ENCODE assay signal across 9 mouse cellular contexts in genomic region chr15:79110031-79110430, GRCm38 (mm10). TPM values are rescaled to one million over a fixed set of nuclear protein-coding genes. Genes with fewer than 3 reads are reported as not detected.
DNase-seq lines count a peak whose midpoint lies in the region; ATAC-seq and TF ChIP-seq lines count a peak whose summit lies in the region.
"Had no signal": no experiment of that assay in that cellular context is flagged by ENCODE, and none has a peak within 500 bp of the region (broad histone marks: within the 10 kb centered on the region; RNA-seq: fewer than 3 reads in every experiment).

No protein-coding gene starts in this region.

- no peak for TF ChIP-seq CTCF in C2C12 (IDR thresholded peaks at IDR 0.05; ENCODE audit: control insufficient read depth, insufficient read depth, insufficient read length)
- no peak for TF ChIP-seq CTCF in forebrain, postnatal 0 days (IDR thresholded peaks at IDR 0.05; ENCODE audit: low read depth)

- 19% methylated on average over 9 of the region's 9 CpGs for WGBS in forebrain, postnatal 0 days
- WGBS in liver, embryonic 16.5 days (ENCODE audit: insufficient replicate concordance): 16% methylated on average over 9 of the region's 9 CpGs

- peaks cover 12% of the 10 kb centered on the region for H3K79me3 ChIP-seq in C2C12 (ENCODE audit: low read depth)

- H3K27ac ChIP-seq in forebrain, postnatal 0 days (ENCODE audit: low read depth, low read length): no peak overlapping the region
- H3K27ac ChIP-seq in liver, embryonic 16.5 days (ENCODE audit: low read length): no peak overlapping the region

- peaks cover 30% of the 10 kb centered on the region for H3K27me3 ChIP-seq in erythroblast, embryonic 14.5 days (ENCODE audit: control insufficient read depth)
- H3K27me3 ChIP-seq in C2C12 (ENCODE audit: control insufficient read depth, insufficient read depth, insufficient read length): no peaks in the 10 kb centered on the region
- H3K27me3 ChIP-seq in forebrain, postnatal 0 days (ENCODE audit: insufficient read depth, low read length): no peaks in the 10 kb centered on the region
- H3K27me3 ChIP-seq in liver, embryonic 16.5 days (ENCODE audit: control insufficient read depth, insufficient read depth, low read depth, low read length): peaks cover 14% of the 10 kb centered on the region

- H3K79me2 ChIP-seq in C2C12 (ENCODE audit: control insufficient read depth, insufficient read depth): peaks cover 30% of the 10 kb centered on the region

- H3K36me3 ChIP-seq in erythroblast, embryonic 14.5 days (ENCODE audit: control insufficient read depth): peaks cover 7% of the 10 kb centered on the region; the same call in 1 of the 2 replicates
- H3K36me3 ChIP-seq in C2C12 (ENCODE audit: control insufficient read depth, insufficient read depth): peaks cover 4% of the 10 kb centered on the region
- 0 out of 2 replicates have a peak, but pooled peaks cover 7% of the 10 kb centered on the region for H3K36me3 ChIP-seq in forebrain, postnatal 0 days (ENCODE audit: insufficient read depth)
- H3K36me3 ChIP-seq in liver, embryonic 16.5 days (ENCODE audit: control insufficient read depth, insufficient read depth): no peaks in the 10 kb centered on the region

- peak overlapping the region; percentile 91 for H3K9ac ChIP-seq in forebrain, postnatal 0 days
- no peak overlapping the region for H3K9ac ChIP-seq in liver, embryonic 16.5 days (ENCODE audit: low read depth, low read length)

- peak overlapping the region; percentile 76 for H3ac ChIP-seq in C2C12 (ENCODE audit: control insufficient read depth, insufficient read length, low read depth)

- H3K4me1 ChIP-seq in erythroblast, embryonic 14.5 days (ENCODE audit: control insufficient read depth): peaks cover 44% of the 10 kb centered on the region
- peaks cover 22% of the 10 kb centered on the region; the same call in 1 of the 2 replicates for H3K4me1 ChIP-seq in forebrain, postnatal 0 days (ENCODE audit: insufficient read depth)
- peaks cover 34% of the 10 kb centered on the region for H3K4me1 ChIP-seq in liver, embryonic 16.5 days (ENCODE audit: control insufficient read depth, low read depth, low read length)

- peak overlapping the region; percentile 98 for H3K4me2 ChIP-seq in forebrain, postnatal 0 days (ENCODE audit: low read depth)
- H3K4me2 ChIP-seq in liver, embryonic 16.5 days (ENCODE audit: low read depth, low read length): peak overlapping the region; percentile 98

- no peaks in the 10 kb centered on the region for H3K9me3 ChIP-seq in erythroblast, embryonic 14.5 days (ENCODE audit: control insufficient read depth, low read length)
- H3K9me3 ChIP-seq in forebrain, postnatal 0 days (ENCODE audit: low read length): no peaks in the 10 kb centered on the region
- H3K9me3 ChIP-seq in liver, embryonic 16.5 days (replicated peaks; ENCODE audit: control insufficient read depth, low read length): no peaks in the 10 kb centered on the region

- ATAC-seq in erythroblast, adult 5-6 weeks (replicated peaks; ENCODE audit: low FRiP score, poor library complexity, severe bottlenecking): no peak
- ATAC-seq in forebrain, postnatal 0 days: no peak
- ATAC-seq in liver, embryonic 16.5 days (ENCODE audit: low read depth): no peak
- ATAC-seq in erythroid progenitor cell, adult 5-6 weeks (replicated peaks; ENCODE audit: low FRiP score, poor library complexity, severe bottlenecking): no peak

- peak overlapping the region; percentile 75 for H3K4me3 ChIP-seq in erythroblast, embryonic 14.5 days (replicated peaks)
- peak overlapping the region; percentile 75 for H3K4me3 ChIP-seq in C2C12 (ENCODE audit: insufficient read depth, poor library complexity, severe bottlenecking)
- peak overlapping the region; percentile 86 for H3K4me3 ChIP-seq in forebrain, postnatal 0 days (ENCODE audit: low read depth, low read length)
- H3K4me3 ChIP-seq in liver, embryonic 16.5 days (ENCODE audit: low read depth, low read length): peak overlapping the region; percentile 74

- no peak for DNase-seq in forebrain, postnatal 0 days
- DNase-seq in right cerebral cortex, adult 18-20 months: no peak
- no peak for DNase-seq in adrenal gland, postnatal 25 days
- DNase-seq: cerebellum, adult 8-10 months had no signal

TF ChIP-seq in C2C12, 6 proteins besides CTCF, POLR2A, EP300 and RAD21:
- TF ChIP-seq USF1 (IDR thresholded peaks at IDR 0.05; ENCODE audit: low read depth) (no peak), FOSL1 (IDR thresholded peaks at IDR 0.05; ENCODE audit: insufficient read depth, low read length, poor library complexity, severe bottlenecking) (no peak), CEBPB (IDR thresholded peaks at IDR 0.05; ENCODE audit: low read depth) (no peak), MYOD1 (IDR thresholded peaks at IDR 0.05; ENCODE audit: control insufficient read depth, insufficient read length, low read depth) (no peak), MYOG (IDR thresholded peaks at IDR 0.05; ENCODE audit: control insufficient read depth, extremely low read depth, insufficient read length) (no peak), MAX (IDR thresholded peaks at IDR 0.05) (no peak)

RNA-seq across cellular contexts. Expression of gene Micall1, which starts 1.3 kb away (rescaled TPM):
- polyA plus RNA-seq in erythroblast, embryonic 14.5 days (2012): 0.05 and 0.09 TPM in 2 replicates
- 0.77 and 1.9 TPM in 2 replicates for total RNA-seq in erythroblast, adult 5-6 weeks (2015; ENCODE audit: low replicate concordance)
- total RNA-seq in erythroblast, adult 5-6 weeks (2017; ENCODE audit: low replicate concordance): 0.68 and 0.98 TPM in 2 replicates
- 12.7 TPM for polyA plus RNA-seq in C2C12 (2012; fragmentation: generic; extraction: Trizol)
- total RNA-seq in forebrain, postnatal 0 days (2014; rRNA removed): 23.8 and 29.1 TPM in 2 replicates
- polyA plus RNA-seq in forebrain, postnatal 0 days (2015; fragmentation: Nextera tagmentation; extraction: Ambion mirVana): 7.2 and 8.0 TPM in 2 replicates
- polyA plus RNA-seq in liver, embryonic 16.5 days (2015; fragmentation: Nextera tagmentation; extraction: Ambion mirVana): 0.93 and 1.0 TPM in 2 replicates
- total RNA-seq in adrenal gland, postnatal 25 days (2021): 42.9 and 57.5 TPM in 2 replicates
- 0.72 TPM in 1 of 2 replicates, not detected in the other for total RNA-seq in erythroid progenitor cell, adult 5-6 weeks (2015; ENCODE audit: low replicate concordance)
- total RNA-seq in erythroid progenitor cell, adult 5-6 weeks (2017; ENCODE audit: low replicate concordance): 1.7 and 4.1 TPM in 2 replicates

RNA-seq across cellular contexts. Expression of gene Polr2f, which starts 30.8 kb away (rescaled TPM):
- 13.8 and 15.3 TPM in 2 replicates for polyA plus RNA-seq in erythroblast, embryonic 14.5 days (2012)
- 16.1 and 20.7 TPM in 2 replicates for total RNA-seq in erythroblast, adult 5-6 weeks (2015; ENCODE audit: low replicate concordance)
- 10.8 and 13.9 TPM in 2 replicates for total RNA-seq in erythroblast, adult 5-6 weeks (2017; ENCODE audit: low replicate concordance)
- polyA plus RNA-seq in C2C12 (2012; fragmentation: generic; extraction: Trizol): 436 TPM
- total RNA-seq in forebrain, postnatal 0 days (2014; rRNA removed): 48.6 and 111 TPM in 2 replicates
- polyA plus RNA-seq in forebrain, postnatal 0 days (2015; fragmentation: Nextera tagmentation; extraction: Ambion mirVana): 362 and 414 TPM in 2 replicates
- 120 and 121 TPM in 2 replicates for polyA plus RNA-seq in liver, embryonic 16.5 days (2015; fragmentation: Nextera tagmentation; extraction: Ambion mirVana)
- total RNA-seq in adrenal gland, postnatal 25 days (2021): 110 and 122 TPM in 2 replicates
- total RNA-seq in erythroid progenitor cell, adult 5-6 weeks (2015; ENCODE audit: low replicate concordance): 15.1 and 32.7 TPM in 2 replicates
- 17.0 and 20.3 TPM in 2 replicates for total RNA-seq in erythroid progenitor cell, adult 5-6 weeks (2017; ENCODE audit: low replicate concordance)

RNA-seq across cellular contexts. Expression of gene 1700088E04Rik, which starts 31.0 kb away (rescaled TPM):
- polyA plus RNA-seq in erythroblast, embryonic 14.5 days (2012): not detected in 2 replicates
- not detected in 2 replicates for total RNA-seq in erythroblast, adult 5-6 weeks (2015; ENCODE audit: low replicate concordance)
- not detected in 2 replicates for total RNA-seq in erythroblast, adult 5-6 weeks (2017; ENCODE audit: low replicate concordance)
- polyA plus RNA-seq in C2C12 (2012; fragmentation: generic; extraction: Trizol): 5.6 TPM
- total RNA-seq in forebrain, postnatal 0 days (2014; rRNA removed): 11.8 and 15.2 TPM in 2 replicates
- 19.3 and 23.7 TPM in 2 replicates for polyA plus RNA-seq in forebrain, postnatal 0 days (2015; fragmentation: Nextera tagmentation; extraction: Ambion mirVana)
- polyA plus RNA-seq in liver, embryonic 16.5 days (2015; fragmentation: Nextera tagmentation; extraction: Ambion mirVana): 0.63 and 0.96 TPM in 2 replicates
- total RNA-seq in adrenal gland, postnatal 25 days (2021): 6.3 and 7.2 TPM in 2 replicates
- total RNA-seq in erythroid progenitor cell, adult 5-6 weeks (2015; ENCODE audit: low replicate concordance): not detected in 2 replicates
- not detected in 2 replicates for total RNA-seq in erythroid progenitor cell, adult 5-6 weeks (2017; ENCODE audit: low replicate concordance)

RNA-seq across cellular contexts. Expression of gene Eif3l, which starts 35.1 kb away (rescaled TPM):
- 1.8 and 3.6 TPM in 2 replicates for polyA plus RNA-seq in erythroblast, embryonic 14.5 days (2012)
- total RNA-seq in erythroblast, adult 5-6 weeks (2015; ENCODE audit: low replicate concordance): 29.4 and 47.6 TPM in 2 replicates
- total RNA-seq in erythroblast, adult 5-6 weeks (2017; ENCODE audit: low replicate concordance): 51.3 and 56.2 TPM in 2 replicates
- 369 TPM for polyA plus RNA-seq in C2C12 (2012; fragmentation: generic; extraction: Trizol)
- total RNA-seq in forebrain, postnatal 0 days (2014; rRNA removed): 213 and 218 TPM in 2 replicates
- 179 and 191 TPM in 2 replicates for polyA plus RNA-seq in forebrain, postnatal 0 days (2015; fragmentation: Nextera tagmentation; extraction: Ambion mirVana)
- polyA plus RNA-seq in liver, embryonic 16.5 days (2015; fragmentation: Nextera tagmentation; extraction: Ambion mirVana): 107 and 109 TPM in 2 replicates
- total RNA-seq in adrenal gland, postnatal 25 days (2021): 150 and 151 TPM in 2 replicates
- total RNA-seq in erythroid progenitor cell, adult 5-6 weeks (2015; ENCODE audit: low replicate concordance): 50.1 and 69.2 TPM in 2 replicates
- 47.1 and 47.9 TPM in 2 replicates for total RNA-seq in erythroid progenitor cell, adult 5-6 weeks (2017; ENCODE audit: low replicate concordance)

RNA-seq across cellular contexts. Expression of gene Ankrd54, which starts 47.3 kb away (rescaled TPM):
- polyA plus RNA-seq in erythroblast, embryonic 14.5 days (2012): 13.6 and 25.2 TPM in 2 replicates
- 12.3 and 20.0 TPM in 2 replicates for total RNA-seq in erythroblast, adult 5-6 weeks (2015; ENCODE audit: low replicate concordance)
- 7.5 and 11.4 TPM in 2 replicates for total RNA-seq in erythroblast, adult 5-6 weeks (2017; ENCODE audit: low replicate concordance)
- polyA plus RNA-seq in C2C12 (2012; fragmentation: generic; extraction: Trizol): 45.6 TPM
- 43.3 and 50.5 TPM in 2 replicates for total RNA-seq in forebrain, postnatal 0 days (2014; rRNA removed)
- 41.2 and 45.8 TPM in 2 replicates for polyA plus RNA-seq in forebrain, postnatal 0 days (2015; fragmentation: Nextera tagmentation; extraction: Ambion mirVana)
- polyA plus RNA-seq in liver, embryonic 16.5 days (2015; fragmentation: Nextera tagmentation; extraction: Ambion mirVana): 36.7 and 40.9 TPM in 2 replicates
- total RNA-seq in adrenal gland, postnatal 25 days (2021): 20.4 and 27.4 TPM in 2 replicates
- 64.9 and 75.0 TPM in 2 replicates for total RNA-seq in erythroid progenitor cell, adult 5-6 weeks (2015; ENCODE audit: low replicate concordance)
- total RNA-seq in erythroid progenitor cell, adult 5-6 weeks (2017; ENCODE audit: low replicate concordance): 37.3 and 66.5 TPM in 2 replicates
